Mouse (Mus musculus) CH12.LX (cell line): ENCODE data around the gene Hist1h2ag. TPM values are rescaled to one million over a fixed set of nuclear protein-coding genes. Genes with fewer than 3 reads are reported as not detected.

Source experiments
- DNase-seq: peaks from one replicate; pipeline ENCODE4 v3.0.0-alpha.2; 2013; ENCODE audit errors: extremely low read depth
- H3K27ac ChIP-seq: 2 replicates; pipeline ENCODE4 v1.5.1; 2012; ENCODE audit warnings: low read depth, mild to moderate bottlenecking, control low read depth, moderate library complexity; ENCODE audit not compliant: insufficient read depth
- H3K27me3 ChIP-seq: replicated peaks from 2 replicates; pipeline ENCODE3; 2012; ENCODE audit warnings: inconsistent platforms
- H3K36me3 ChIP-seq, 2 experiments: replicated peaks in 1 of 2; 2 replicates each; pipeline versions ENCODE3 to v1.6.1; 2012; ENCODE audit warnings: inconsistent platforms in 1 of 2, low read length in 1 of 2, mild to moderate bottlenecking in 1 of 2, mixed read lengths in 1 of 2, moderate library complexity in 1 of 2; ENCODE audit not compliant: control insufficient read depth in 1 of 2, insufficient read depth in 1 of 2
- H3K4me1 ChIP-seq, 2 experiments: 2 replicates each; pipeline ENCODE4 v1.6.1; 2012; ENCODE audit warnings: inconsistent platforms in 1 of 2, moderate library complexity in 1 of 2; ENCODE audit not compliant: insufficient read depth in 2 of 2, control insufficient read depth in 1 of 2
- H3K4me2 ChIP-seq: 2 replicates; pipeline ENCODE4 v1.6.1; 2012; ENCODE audit warnings: low read depth, mild to moderate bottlenecking, control low read depth; ENCODE audit not compliant: poor library complexity, insufficient read depth, severe bottlenecking
- H3K4me3 ChIP-seq, 3 experiments: fragments of 150-350 bp in 1 of 3; sonication (generic) in 1 of 3; replicated peaks in 1 of 3; 2 replicates each; pipeline versions ENCODE3 to v1.5.1; 2011 to 2012; ENCODE audit warnings: low read depth in 2 of 3, low read length in 2 of 3, mild to moderate bottlenecking in 2 of 3, moderate library complexity in 2 of 3, control low read depth in 1 of 3, improper control_type of control experiment in 1 of 3, inconsistent platforms in 1 of 3, mixed read lengths in 1 of 3; ENCODE audit not compliant: poor library complexity in 1 of 3
- H3K79me2 ChIP-seq: replicated peaks from 2 replicates; pipeline ENCODE4 v1.6.1; 2012; ENCODE audit warnings: mild to moderate bottlenecking, moderate library complexity; ENCODE audit not compliant: control insufficient read depth, poor library complexity, insufficient read depth, severe bottlenecking; ENCODE audit errors: extremely low read depth
- H3K9ac ChIP-seq: 2 replicates; pipeline ENCODE4 v1.6.1; 2012; ENCODE audit warnings: low read depth, mild to moderate bottlenecking, control low read depth, moderate library complexity; ENCODE audit not compliant: insufficient read depth
- H3K9me3 ChIP-seq: replicated peaks from 2 replicates; pipeline ENCODE3; 2012; ENCODE audit warnings: low read length, inconsistent platforms, mixed read lengths
- BHLHE40 ChIP-seq: IDR thresholded peaks from 2 replicates; pipeline ENCODE4 v1.6.1; 2011; ENCODE audit warnings: mild to moderate bottlenecking, low read depth, low read length, improper control_type of control experiment
- CHD1 ChIP-seq: IDR thresholded peaks from 2 replicates; pipeline ENCODE4 v1.6.1; 2012; ENCODE audit warnings: low read depth, low read length, improper control_type of control experiment, inconsistent platforms
- CHD2 ChIP-seq: IDR thresholded peaks from 2 replicates; pipeline ENCODE4 v1.6.1; 2011; ENCODE audit warnings: low read length, improper control_type of control experiment
- CTCF ChIP-seq, 2 experiments: IDR thresholded peaks in 1 of 2; conservative IDR thresholded peaks in 1 of 2; 2 replicates each; pipeline ENCODE4 v1.5.1; 2011 to 2012; ENCODE audit warnings: low read depth in 2 of 2, low read length in 2 of 2, improper control_type of control experiment in 1 of 2, inconsistent platforms in 1 of 2, mild to moderate bottlenecking in 1 of 2, moderate library complexity in 1 of 2
- E2F4 ChIP-seq: IDR thresholded peaks from 2 replicates; pipeline ENCODE4 v1.6.1; 2011; ENCODE audit warnings: low read depth, low read length, improper control_type of control experiment; ENCODE audit not compliant: insufficient replicate concordance
- EP300 ChIP-seq: IDR thresholded peaks from 2 replicates; pipeline ENCODE4 v1.6.1; 2011; ENCODE audit warnings: low read length, improper control_type of control experiment
- ETS1 ChIP-seq: conservative IDR thresholded peaks from 2 replicates; pipeline ENCODE4 v1.6.1; 2012; ENCODE audit warnings: low read depth, mild to moderate bottlenecking, inconsistent platforms, low read length, improper control_type of control experiment, moderate library complexity
- GABPA ChIP-seq: IDR thresholded peaks from 2 replicates; pipeline ENCODE4 v1.6.1; 2012; ENCODE audit warnings: low read depth, low read length, improper control_type of control experiment, inconsistent platforms; ENCODE audit not compliant: insufficient replicate concordance
- HCFC1 ChIP-seq: IDR thresholded peaks from 2 replicates; pipeline ENCODE4 v1.6.1; 2012; ENCODE audit warnings: low read depth, mild to moderate bottlenecking, inconsistent platforms, low read length, improper control_type of control experiment
- IRF4 ChIP-seq: IDR thresholded peaks from 2 replicates; pipeline ENCODE4 v1.6.1; 2014; ENCODE audit warnings: low read depth, mild to moderate bottlenecking, inconsistent platforms, low read length, improper control_type of control experiment
- JUND ChIP-seq: conservative IDR thresholded peaks from 2 replicates; pipeline ENCODE4 v1.6.1; 2011; ENCODE audit warnings: low read depth, low read length, improper control_type of control experiment
- KAT2A ChIP-seq: IDR thresholded peaks from 2 replicates; pipeline ENCODE4 v1.6.1; 2012; ENCODE audit warnings: low read length, improper control_type of control experiment, inconsistent platforms; ENCODE audit not compliant: insufficient replicate concordance
- MAFK ChIP-seq: IDR thresholded peaks from 2 replicates; pipeline ENCODE4 v1.6.1; 2011; ENCODE audit warnings: low read length, improper control_type of control experiment; ENCODE audit not compliant: insufficient replicate concordance
- MAX ChIP-seq: IDR thresholded peaks from 2 replicates; pipeline ENCODE4 v1.6.1; 2011; ENCODE audit warnings: low read length, improper control_type of control experiment
- MAZ ChIP-seq: IDR thresholded peaks from 2 replicates; pipeline ENCODE4 v1.6.1; 2012; ENCODE audit warnings: low read depth, mild to moderate bottlenecking, inconsistent platforms, low read length, improper control_type of control experiment, moderate library complexity
- MEF2A ChIP-seq: IDR thresholded peaks from 2 replicates; pipeline ENCODE4 v1.6.1; 2014; ENCODE audit warnings: low read depth, mild to moderate bottlenecking, inconsistent platforms, low read length, improper control_type of control experiment, borderline replicate concordance
- MXI1 ChIP-seq: IDR thresholded peaks from 2 replicates; pipeline ENCODE4 v1.6.1; 2011; ENCODE audit warnings: mild to moderate bottlenecking, low read depth, low read length, improper control_type of control experiment
- MYC ChIP-seq: IDR thresholded peaks from 2 replicates; pipeline ENCODE4 v1.6.1; 2011; ENCODE audit warnings: low read depth, mild to moderate bottlenecking, improper control_type of control experiment, low read length
- NRF1 ChIP-seq: IDR thresholded peaks from 2 replicates; pipeline ENCODE4 v1.6.1; 2014; ENCODE audit warnings: low read depth, mild to moderate bottlenecking, inconsistent platforms, low read length, improper control_type of control experiment, moderate library complexity
- PAX5 ChIP-seq: IDR thresholded peaks from 2 replicates; pipeline ENCODE4 v1.6.1; 2012; ENCODE audit warnings: low read length, inconsistent platforms, mixed read lengths
- POLR2A ChIP-seq: IDR thresholded peaks from 2 replicates; pipeline ENCODE4 v1.6.1; 2011; ENCODE audit warnings: low read depth, mild to moderate bottlenecking, improper control_type of control experiment, low read length
- POLR2AphosphoS2 ChIP-seq: IDR thresholded peaks from 2 replicates; pipeline ENCODE4 v1.6.1; 2011; ENCODE audit warnings: low read depth, low read length, improper control_type of control experiment
- RAD21 ChIP-seq: IDR thresholded peaks from 2 replicates; pipeline ENCODE4 v1.6.1; 2011; ENCODE audit warnings: low read depth, mild to moderate bottlenecking, low read length, improper control_type of control experiment, moderate library complexity
- RCOR1 ChIP-seq: conservative IDR thresholded peaks from 2 replicates; pipeline ENCODE4 v1.6.1; 2012; ENCODE audit warnings: low read depth, mild to moderate bottlenecking, inconsistent platforms, low read length, improper control_type of control experiment
- SIN3A ChIP-seq: IDR thresholded peaks from 2 replicates; pipeline ENCODE4 v1.6.1; 2012; ENCODE audit warnings: low read length, improper control_type of control experiment, inconsistent platforms
- SMC3 ChIP-seq: IDR thresholded peaks from 2 replicates; pipeline ENCODE4 v1.6.1; 2011; ENCODE audit warnings: low read depth, low read length, improper control_type of control experiment
- TBP ChIP-seq: conservative IDR thresholded peaks from 2 replicates; pipeline ENCODE4 v1.6.1; 2011; ENCODE audit warnings: low read depth, low read length, improper control_type of control experiment
- TCF12 ChIP-seq: IDR thresholded peaks from 2 replicates; pipeline ENCODE4 v1.6.1; 2014; ENCODE audit warnings: low read depth, mild to moderate bottlenecking, inconsistent platforms, low read length, improper control_type of control experiment
- UBTF ChIP-seq: IDR thresholded peaks from 2 replicates; pipeline ENCODE4 v1.6.1; 2012; ENCODE audit warnings: low read depth, mild to moderate bottlenecking, inconsistent platforms, low read length, improper control_type of control experiment, moderate library complexity
- USF1 ChIP-seq: IDR thresholded peaks from 2 replicates; pipeline ENCODE4 v1.6.1; 2014; ENCODE audit warnings: low read depth, mild to moderate bottlenecking, inconsistent platforms, low read length, improper control_type of control experiment
- ZC3H11A ChIP-seq: IDR thresholded peaks from 2 replicates; pipeline ENCODE4 v1.6.1; 2012; ENCODE audit warnings: low read depth, mild to moderate bottlenecking, inconsistent platforms, low read length, improper control_type of control experiment
- ZKSCAN1 ChIP-seq: IDR thresholded peaks from 2 replicates; pipeline ENCODE4 v1.6.1; 2012; ENCODE audit warnings: low read depth, inconsistent platforms, low read length, improper control_type of control experiment, borderline replicate concordance
- ZMIZ1 ChIP-seq: IDR thresholded peaks from 2 replicates; pipeline ENCODE4 v1.6.1; 2012; ENCODE audit warnings: low read depth, mild to moderate bottlenecking, inconsistent platforms, low read length, improper control_type of control experiment
- ZNF384 ChIP-seq: IDR thresholded peaks from 2 replicates; pipeline ENCODE4 v1.6.1; 2012; ENCODE audit warnings: low read depth, low read length, improper control_type of control experiment, inconsistent platforms
- dilution Hi-C: fragments of 300-500 bp; cut with MboI; formaldehyde crosslinking; loops from 2 replicates; pipeline ENCODE4 v1.14.3; 2020; ENCODE audit warnings: low sequenced_read_pairs; ENCODE audit not compliant: extremely low pct_unique_long_range_greater_than_20kb, extremely low pct_ligation_motif_present
- in situ Hi-C: fragments of 300-500 bp; cut with MboI; formaldehyde crosslinking; loops from 3 replicates; pipeline ENCODE4 v1.14.3; 2019; ENCODE audit warnings: low sequenced_read_pairs, low pct_ligation_motif_present, low pct_unique_long_range_greater_than_20kb, mixed read lengths
- polyA plus RNA-seq: library from polyadenylated mRNA; unstranded; fragments of >175 nt; gene quantifications from 2 replicates; pipeline ENCODE4 v1.2.1, GENCODE M21; 2012; ENCODE audit warnings: low read depth; ENCODE audit not compliant: insufficient read length
- total RNA-seq, 2 experiments: library from RNA; depleted of rRNA; stranded (reverse); fragments of 300-350 nt in 1 of 2; fragments of >200 nt in 1 of 2; gene quantifications; 2 replicates each; pipeline ENCODE4 v1.2.3; 2012 to 2014

Gene Hist1h2ag
- total and polyA plus RNA-seq, 3 experiments = 7.3 to 576 (median 22.0) TPM

- Histone ChIP-seq H3K27ac (peak overlapping the region; percentile 86), H3K4me1 (peaks cover 0 to 53% of the 10 kb centered on the region in 2 experiments; a peak in 3 of 4 replicates)
Measured at GRCm38 (mm10) chr13:22049737-22050440, 7.1 kb upstream of the Hist1h2ag start.

GRCm38 (mm10) chr13:22049041-22049440, 6.3 kb upstream of the Hist1h2ag start:
- Histone ChIP-seq H3K4me2 (no peak overlapping the region), H3K27me3 (no peaks in the 10 kb centered on the region), H3K9ac (no peak overlapping the region), H3K9me3 (no peaks in the 10 kb centered on the region), H3K4me3 (no peak overlapping the region), H3K79me2 (no peaks in the 10 kb centered on the region), H3K27ac (no peak overlapping the region), H3K36me3 (no peaks in the 10 kb centered on the region), H3K4me1 (peaks cover 0 to 60% of the 10 kb centered on the region in 2 experiments; a peak in 3 of 4 replicates)
- dilution Hi-C loops (no loop called here), in situ Hi-C loops (loop anchor here (10.0 to 25.0 kb wide), 2 partner anchors 1376 to 1713 kb away; partner anchors contain the start of genes Abt1, Hist1h1a, Hist1h2ab and Hist1h3a)
- no peak for DNase-seq
- TF ChIP-seq RCOR1 (no peak), ZMIZ1 (no peak), ZNF384 (no peak), JUND (no peak), NRF1 (no peak), SIN3A (no peak), HCFC1 (no peak), POLR2A (no peak), ETS1 (no peak), CHD1 (no peak), UBTF (no peak), MYC (no peak), CHD2 (no peak), MXI1 (no peak), MAZ (no peak), MAFK (no peak), MEF2A (no peak), BHLHE40 (no peak), KAT2A (no peak)

More at GRCm38 (mm10) chr13:22049737-22050440, 7.1 kb upstream of the Hist1h2ag start:
- Histone ChIP-seq H3K27me3 (no peaks in the 10 kb centered on the region), H3K9me3 (no peaks in the 10 kb centered on the region), H3K79me2 (no peaks in the 10 kb centered on the region), H3K9ac (peak overlapping the region; percentile 90), H3K36me3 (no peaks in the 10 kb centered on the region), H3K4me3 (peak overlapping the region; percentile 60 to 78 (median 64)), H3K4me2 (peak overlapping the region; percentile 63)
- TF ChIP-seq POLR2AphosphoS2 (no peak), ZC3H11A (no peak), EP300 (no peak; the same call in 1 of the 2 replicates), ZKSCAN1 (no peak), MYC (peak; percentile 71), BHLHE40 (peak; percentile 54; the same call in 1 of the 2 replicates), MXI1 (0 out of 2 replicates have a peak, but pooled peaks have one; percentile 48), ETS1 (peak; percentile 72), MAX (peak; percentile 67), PAX5 (no peak), CHD1 (peak; percentile 20; the same call in 1 of the 2 replicates), ZMIZ1 (no peak), IRF4 (no peak), CHD2 (peak; percentile 88), ZNF384 (no peak), MEF2A (no peak), POLR2A (peak; percentile 56), E2F4 (peak; percentile 20; the same call in 1 of the 2 replicates), MAZ (peak; percentile 41), SMC3 (no peak), TBP (peak; percentile 55; the same call in 1 of the 2 replicates), UBTF (no peak), CTCF (conservative IDR thresholded peaks at IDR 0.05 in 1 of 2, IDR thresholded peaks at IDR 0.05 in 1 of 2; ENCODE audit: low read depth in 2 of 2, low read length in 2 of 2) (no peak), GABPA (no peak), RAD21 (no peak), KAT2A (no peak), TCF12 (peak; percentile 69), RCOR1 (no peak), NRF1 (peak; percentile 58; the same call in 1 of the 2 replicates), USF1 (no peak)
- DNase-seq = peak; percentile 91
- dilution Hi-C loops = no loop called here
- in situ Hi-C loops = loop anchor here (10.0 to 25.0 kb wide), 2 partner anchors 1375 to 1712 kb away; partner anchors contain the start of genes Abt1, Hist1h1a, Hist1h2ab and Hist1h3a
